Mouse (Mus musculus) left cerebral cortex, postnatal 14 days (tissue): ENCODE data around the gene Sbp. TPM values are rescaled to one million over a fixed set of nuclear protein-coding genes. Genes with fewer than 3 reads are reported as not detected.
"Not testable (repeated sequence)": the region's sequence is repeated elsewhere in the genome, so short reads cannot be mapped to it uniquely, and the experiment has no call there.

Source experiments
- DNase-seq, 2 experiments: peaks; one replicate each; pipeline ENCODE4 v3.0.0; 2021 to 2022; ENCODE audit warnings: low spot score in 2 of 2, mixed read lengths in 1 of 2
- intact Hi-C: fragments of 180-260 bp; cut with DNase I; formaldehyde crosslinking; loops from one replicate; pipeline ENCODE4 v1.15.1; 2025
- long read RNA-seq, 2 experiments: library from polyadenylated mRNA; stranded (forward); transcript quantifications; one replicate each; pipeline ENCODE4 v2.0.0; 2021
- total RNA-seq, 2 experiments: library from RNA; stranded (reverse); gene quantifications; 2 replicates each; pipeline ENCODE4 v1.2.3; 2021

The Sbp gene
- not detected for total RNA-seq
- long read RNA-seq, experiment 1 = 0 reads
- long read RNA-seq, experiment 2 = 0 reads

DNA sequence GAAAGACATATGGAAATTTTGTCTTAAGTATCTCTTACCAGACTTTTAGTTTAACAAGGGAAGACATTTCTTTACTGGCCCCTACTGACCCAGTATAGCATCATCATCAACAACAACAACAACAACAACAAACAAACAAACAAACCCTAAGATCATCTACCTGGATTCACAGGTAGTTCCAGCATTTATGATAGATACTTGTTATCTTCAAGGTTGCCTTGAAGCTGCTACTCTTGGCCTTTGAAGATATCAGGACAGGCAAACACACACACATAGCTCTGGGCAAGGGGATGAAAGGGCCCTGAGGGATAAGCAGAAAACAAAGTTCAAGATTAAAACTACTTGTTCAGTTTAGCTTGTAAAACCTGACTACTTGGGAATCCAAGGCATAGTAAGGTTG lies at the start of gene Sbp:
Gene Sbp, plus strand, starts transcription at position 301 of the 400 bp plus-strand sequence.
- intact Hi-C loops = no loop called here
- no peak for DNase-seq

DNA sequence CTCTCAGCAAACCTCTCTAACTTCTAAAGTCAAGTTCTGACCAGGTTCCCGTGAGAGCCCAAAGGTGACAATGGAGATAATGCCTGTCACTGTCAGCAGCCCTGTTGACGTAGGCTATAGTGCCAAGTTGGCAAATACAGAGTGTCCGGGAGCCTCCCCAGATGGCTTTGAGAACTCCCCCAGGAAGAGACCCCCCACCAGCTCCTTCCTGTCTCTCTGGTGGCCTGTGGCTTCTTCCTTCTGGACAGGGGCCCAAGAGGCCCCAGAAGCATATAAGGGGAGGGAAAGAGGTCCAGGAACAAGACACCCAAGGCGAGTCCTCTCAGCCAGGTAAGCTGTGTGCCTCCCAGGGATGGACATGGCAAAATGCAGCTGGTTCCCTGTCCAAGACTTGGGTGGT lies 24.3 kb upstream of the Sbp start, which contains the start of gene Dcpp3:
Gene Dcpp3, plus strand, starts transcription at position 301 of the 400 bp plus-strand sequence.
- DNase-seq, intact Hi-C loops: not testable (repeated sequence)

- intact Hi-C loops = no loop called here
- DNase-seq = peak; percentile 85 to 95
These were observed 16.9 kb upstream of the Sbp start for GRCm38 (mm10) chr17:23924531-23925007.

DNA sequence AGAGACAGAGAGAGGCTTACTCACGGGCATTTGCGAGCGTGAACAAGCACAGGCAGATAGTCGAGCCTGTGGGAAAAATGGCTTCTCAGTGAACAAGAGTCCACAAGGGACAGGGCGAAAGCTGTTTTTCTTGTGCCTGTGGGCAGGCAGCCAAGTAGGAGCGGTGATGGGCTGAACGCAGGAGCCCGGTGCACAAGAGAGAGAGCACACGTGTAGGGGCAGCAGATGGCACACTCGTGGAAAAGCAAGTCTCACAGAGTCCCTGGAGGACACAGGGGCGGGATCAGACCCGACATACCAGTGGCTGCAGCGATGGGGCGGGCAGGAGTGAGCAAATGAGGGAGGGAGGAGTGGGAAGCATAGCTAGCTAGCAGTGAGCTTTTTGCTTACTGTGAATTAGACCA lies 16.4 kb upstream of the Sbp start:
- intact Hi-C loops = no loop called here
- peak; percentile 47 to 90 for DNase-seq

- DNase-seq = no peak
- intact Hi-C loops = no loop called here
These were observed 10.3 kb upstream of the Sbp start for GRCm38 (mm10) chr17:23931157-23931556.

GRCm38 (mm10) chr17:23947486-23947885 lies 6.0 kb downstream of the Sbp start:
- DNase-seq, intact Hi-C loops: not testable (repeated sequence)

DNA sequence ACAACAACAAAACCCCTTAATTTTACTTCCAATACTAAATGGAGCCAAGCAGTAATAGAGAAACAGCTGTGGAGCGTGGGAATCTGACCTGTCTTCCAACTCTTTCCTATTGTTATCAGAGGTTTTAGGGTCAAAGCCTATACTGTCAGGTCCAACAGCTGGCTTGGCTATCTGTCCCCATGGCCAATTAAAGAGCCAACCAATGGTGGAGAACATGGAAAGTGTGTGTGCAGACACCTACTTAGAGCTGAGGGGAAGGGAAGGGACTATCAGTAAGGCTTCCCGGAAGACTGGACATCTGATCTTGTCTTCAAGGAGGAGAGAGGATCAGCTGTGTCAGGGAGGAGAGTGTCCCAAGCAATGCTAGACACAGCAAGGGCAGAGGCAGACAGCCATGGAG lies 7.6 kb downstream of the Sbp start:
- DNase-seq = no peak
- intact Hi-C loops = no loop called here

DNA sequence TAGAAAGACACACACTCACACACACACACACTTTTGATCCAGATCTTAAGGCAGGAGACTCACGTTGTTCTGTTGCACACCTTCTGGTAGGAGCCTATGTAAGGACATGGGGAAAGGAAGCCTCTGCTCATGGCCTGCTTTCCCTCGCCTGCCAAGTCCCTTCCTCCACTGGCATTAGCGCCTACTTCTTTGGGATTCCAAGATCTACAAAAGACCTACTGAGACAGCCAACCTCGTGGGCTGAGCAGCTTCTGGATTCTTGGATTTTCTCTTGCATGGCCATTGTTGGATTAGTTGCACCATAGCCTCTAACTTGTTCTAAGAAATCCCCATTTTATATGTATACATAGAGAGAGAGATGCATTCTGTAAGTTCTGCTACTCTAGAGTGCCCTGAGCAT lies 9.4 kb downstream of the Sbp start:
- DNase-seq, intact Hi-C loops: not testable (repeated sequence)

DNA sequence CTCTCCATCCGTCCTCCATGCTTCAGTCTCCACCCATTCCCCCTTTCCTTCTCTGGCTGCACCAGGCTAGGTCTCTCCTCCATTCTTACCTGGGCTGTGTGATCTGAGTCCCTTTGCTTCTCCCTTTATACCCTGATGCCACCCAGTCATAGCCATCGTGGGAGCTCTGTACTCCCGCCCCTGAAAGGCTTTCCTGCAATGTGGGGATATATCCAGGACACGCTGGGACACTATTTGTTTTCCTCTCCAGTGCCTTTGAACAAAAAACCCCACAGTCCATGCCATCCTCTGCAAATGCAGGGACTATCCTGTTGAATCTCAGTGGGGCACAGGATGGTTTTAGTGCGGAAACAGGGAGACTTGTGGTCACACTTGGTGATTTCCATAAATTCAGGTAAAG lies 13.7 kb downstream of the Sbp start, which contains the start of gene Sbpl:
Gene Sbpl, minus strand, starts transcription at position 101 of the 400 bp plus-strand sequence.
- intact Hi-C loops = no loop called here
- no peak for DNase-seq

GRCm38 (mm10) chr17:23960084-23960738 lies 18.7 kb downstream of the Sbp start:
- DNase-seq = peak; percentile 88 to 89
- intact Hi-C loops = loop anchor here (2.0 to 10.0 kb wide), 3 partner anchors 88 to 185 kb away; partner anchors contain the start of gene Flywch1

DNA sequence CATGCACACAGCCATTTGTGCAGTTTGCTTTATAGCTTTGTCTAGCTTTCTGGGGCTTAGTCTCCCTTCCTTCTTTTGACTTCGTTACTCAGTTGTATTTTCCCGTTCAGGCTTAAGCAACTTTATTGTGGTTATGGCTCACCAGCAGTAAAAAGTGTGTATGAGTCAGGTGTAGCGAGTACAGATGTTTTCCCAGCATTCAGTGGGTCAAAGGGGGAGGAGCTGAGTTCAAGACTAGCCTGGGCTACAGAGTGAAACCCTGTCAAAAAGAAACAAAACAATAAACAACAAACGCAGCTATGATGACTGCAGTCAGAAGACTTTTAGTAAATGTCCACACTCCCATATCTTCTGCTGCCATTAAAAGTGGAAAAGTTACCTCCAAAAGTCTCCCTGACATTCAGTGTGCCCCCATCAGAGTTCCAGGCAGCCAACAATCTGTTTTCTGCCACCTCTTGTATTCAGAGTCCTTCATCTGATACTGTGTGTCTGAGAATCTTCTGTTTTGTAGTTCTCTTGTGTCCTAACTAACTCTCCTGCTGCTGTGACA lies 20.2 kb downstream of the Sbp start:
- no peak for DNase-seq
- intact Hi-C loops = loop anchor here (2.0 to 10.0 kb wide), 3 partner anchors 89 to 187 kb away; partner anchors contain the start of gene Flywch1

DNA sequence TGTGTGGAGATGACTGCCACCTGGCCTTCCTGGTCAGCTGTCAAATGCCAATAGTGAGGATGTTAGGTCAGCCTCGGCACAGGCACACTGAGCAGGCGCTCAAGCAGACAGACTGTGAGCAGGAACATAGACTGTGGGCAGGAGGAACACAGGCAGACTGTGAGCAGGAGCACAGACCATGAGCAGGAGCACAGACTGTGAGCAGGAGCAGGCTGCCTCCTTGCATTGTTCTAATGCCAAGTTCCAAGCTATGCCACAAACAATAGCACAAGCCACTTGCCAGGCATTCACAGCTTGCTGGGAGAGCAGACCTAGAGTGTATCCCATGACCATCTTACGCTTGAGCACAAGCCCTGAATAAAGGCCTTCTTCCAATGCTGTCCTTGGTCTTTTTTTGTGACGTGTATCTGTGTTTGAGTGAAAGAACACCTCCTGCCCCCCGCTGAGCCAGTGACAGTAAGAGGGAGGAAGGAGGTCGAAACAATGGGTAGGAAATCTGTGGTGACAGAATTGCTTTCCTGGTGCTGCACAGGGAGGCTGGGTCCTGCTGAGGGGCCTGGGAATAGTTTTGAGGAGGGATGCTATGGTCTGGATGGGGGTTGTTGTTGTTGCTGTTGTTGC lies 24.4 kb downstream of the Sbp start:
- intact Hi-C loops = loop anchor here (10.0 kb wide), 1 partner anchor 191 kb away; the partner anchor contains the start of gene Flywch1
- DNase-seq = no peak

DNA sequence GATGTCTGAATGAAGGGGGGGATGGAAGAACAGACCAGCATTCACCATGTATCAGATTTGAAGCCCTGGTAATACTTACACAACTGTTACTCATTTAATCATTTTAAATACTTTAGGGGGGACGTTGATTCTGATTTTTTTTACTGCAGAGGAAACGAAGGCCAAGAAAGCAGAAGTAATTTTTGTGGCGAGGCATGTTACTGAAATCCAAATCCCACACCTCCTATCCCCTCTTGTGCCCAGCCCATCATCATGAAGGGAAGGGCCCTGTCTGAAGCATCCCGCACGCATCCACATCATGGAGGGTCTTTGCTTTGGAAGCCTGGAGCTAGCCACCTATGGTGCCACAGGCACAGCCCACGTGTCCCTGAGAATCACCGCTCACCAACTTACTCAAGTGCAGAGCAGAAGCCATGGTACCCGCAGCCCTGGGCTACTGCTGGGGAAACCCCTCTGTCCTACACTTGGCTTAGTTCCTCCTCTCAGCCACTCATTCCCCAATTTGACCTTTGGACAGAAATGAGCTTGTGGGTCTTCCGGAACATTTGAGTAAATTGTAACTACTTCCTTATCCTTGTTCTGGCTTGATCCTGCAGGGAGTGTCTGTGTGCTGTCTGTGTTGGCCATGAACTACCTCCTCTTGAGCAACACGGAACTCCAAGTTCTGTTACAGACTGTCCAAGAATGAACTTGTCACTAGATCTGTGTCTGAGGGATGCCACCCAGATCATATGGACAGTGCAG lies 25.4 kb downstream of the Sbp start:
- intact Hi-C loops = loop anchor here (10.0 kb wide), 1 partner anchor 192 kb away; the partner anchor contains the start of gene Flywch1
- DNase-seq = no peak

DNA sequence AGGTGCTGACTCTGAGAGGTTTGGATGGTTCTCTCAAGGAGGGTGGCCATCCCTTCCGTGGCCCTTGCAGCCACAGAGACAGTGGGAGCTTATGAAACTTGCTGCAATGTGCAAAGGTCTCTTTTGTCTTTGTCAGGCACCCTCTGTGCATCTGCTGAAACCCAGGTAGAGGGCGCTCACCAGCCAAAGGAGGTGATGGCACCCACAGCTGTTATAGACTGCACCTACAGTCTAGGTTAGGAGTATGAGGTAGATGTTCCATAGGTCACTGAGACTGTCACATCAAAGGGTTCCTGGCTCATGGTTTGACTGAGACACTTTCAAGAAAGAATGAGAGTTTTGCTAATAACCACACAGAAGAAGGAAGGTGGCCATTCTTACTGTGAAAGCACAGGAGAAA lies 27.3 kb downstream of the Sbp start:
- intact Hi-C loops = loop anchor here (10.0 kb wide), 1 partner anchor 194 kb away; the partner anchor contains the start of gene Flywch1
- no peak for DNase-seq

- intact Hi-C loops = loop anchor here (10.0 kb wide), 1 partner anchor 194 kb away; the partner anchor contains the start of gene Flywch1
- peak; percentile 86 to 88 for DNase-seq
These were observed 27.8 kb downstream of the Sbp start for GRCm38 (mm10) chr17:23969231-23969630.

DNA sequence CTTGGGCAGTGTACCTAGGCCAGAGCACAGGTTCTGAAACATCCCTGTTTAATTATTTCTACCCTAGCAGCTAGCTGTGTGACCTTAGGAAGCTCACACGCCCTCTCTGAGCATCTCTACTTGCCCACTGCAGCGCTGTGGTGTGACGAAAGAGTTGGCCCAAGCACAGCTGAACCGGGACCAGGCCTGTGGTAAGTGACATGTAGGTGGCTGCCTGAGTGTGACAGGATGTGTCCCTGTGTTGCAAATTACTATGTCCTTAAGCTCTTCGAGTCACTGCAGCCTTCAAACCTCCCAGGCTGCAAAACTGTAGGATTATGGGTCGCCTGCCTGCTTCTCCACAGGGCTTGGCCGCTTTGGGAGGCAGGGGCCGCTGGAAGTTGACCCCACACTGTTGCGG lies 29.8 kb downstream of the Sbp start:
- intact Hi-C loops = no loop called here
- DNase-seq = no peak

GRCm38 (mm10) chr17:23976665-23977064 lies 35.2 kb downstream of the Sbp start:
- DNase-seq = no peak
- intact Hi-C loops = no loop called here

- intact Hi-C loops = no loop called here
- no peak for DNase-seq
These were observed 38.0 kb downstream of the Sbp start for GRCm38 (mm10) chr17:23979471-23979870.

DNA sequence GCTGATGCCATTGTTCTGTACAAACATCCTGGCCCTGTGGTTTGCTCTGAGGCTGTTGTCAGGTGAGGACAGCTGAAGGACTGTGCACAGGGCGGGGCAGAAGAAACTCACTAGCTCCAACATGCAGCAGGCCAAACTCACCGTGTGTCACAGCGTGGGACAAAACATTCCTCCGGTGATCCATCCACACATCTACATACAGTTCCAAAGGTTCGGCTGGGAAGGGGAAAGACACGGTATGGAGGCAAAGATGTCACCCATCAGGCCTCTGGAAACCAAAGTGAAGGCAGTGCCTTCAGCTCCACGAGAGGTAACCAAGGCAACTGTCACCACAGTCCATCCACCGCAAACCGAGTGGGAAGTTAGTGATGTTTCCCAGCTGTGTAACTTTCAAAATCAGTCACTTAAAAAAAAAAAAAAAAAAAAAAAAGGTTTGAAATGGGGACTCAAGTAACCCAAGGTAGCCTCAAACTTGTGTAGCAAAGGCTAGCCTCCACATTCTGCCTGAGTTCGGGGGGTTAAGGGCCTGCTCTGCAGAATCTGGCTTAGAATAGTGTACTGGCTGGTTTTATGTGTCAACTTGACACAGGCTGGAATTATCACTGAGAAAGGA lies 38.9 kb downstream of the Sbp start, which contains the start of gene Prss30:
Gene Prss30, minus strand, starts transcription at position 270 of the 613 bp plus-strand sequence.
- no peak for DNase-seq
- intact Hi-C loops = no loop called here
